Mouse (Mus musculus) heart, embryonic 16.5 days (tissue): ENCODE data around the gene Tcf25. TPM values are rescaled to one million over a fixed set of nuclear protein-coding genes. Genes with fewer than 3 reads are reported as not detected.

Source experiments
- ATAC-seq: fragments of 200-750 bp; cut with Nextera tagmentation; replicated peaks from 2 replicates; pipeline ENCODE4 v1.8.0; 2017; ENCODE audit warnings: moderate number of reproducible peaks; ENCODE audit not compliant: insufficient read depth, low FRiP score; ENCODE audit errors: extremely low read depth
- H3K27ac ChIP-seq: fragments of 300-500 bp; sonication (generic); 2 replicates; pipeline ENCODE4 v1.5.1; 2014; ENCODE audit warnings: mild to moderate bottlenecking, low read length, control low read depth, moderate library complexity
- H3K27me3 ChIP-seq: fragments of 300-500 bp; sonication (generic); 2 replicates; pipeline ENCODE4 v1.6.1; 2014; ENCODE audit warnings: low read length, mixed read lengths; ENCODE audit not compliant: control insufficient read depth, insufficient read depth
- H3K36me3 ChIP-seq: fragments of 300-500 bp; sonication (generic); 2 replicates; pipeline ENCODE4 v1.6.1; 2014; ENCODE audit not compliant: control insufficient read depth, insufficient read depth
- H3K4me1 ChIP-seq: fragments of 300-500 bp; sonication (generic); 2 replicates; pipeline ENCODE4 v1.6.1; 2014; ENCODE audit warnings: low read length, mixed read lengths; ENCODE audit not compliant: control insufficient read depth, insufficient read depth
- H3K4me2 ChIP-seq: fragments of 300-500 bp; sonication (generic); 2 replicates; pipeline ENCODE4 v1.6.1; 2014; ENCODE audit warnings: low read depth, mild to moderate bottlenecking, control low read depth, low read length
- H3K4me3 ChIP-seq: fragments of 300-500 bp; sonication (generic); 2 replicates; pipeline ENCODE4 v1.5.1; 2014; ENCODE audit warnings: mild to moderate bottlenecking, control low read depth, low read length
- H3K9ac ChIP-seq: fragments of 300-500 bp; sonication (generic); 2 replicates; pipeline ENCODE4 v1.6.1; 2014; ENCODE audit warnings: low read length, control low read depth
- H3K9me3 ChIP-seq: fragments of 300-500 bp; sonication (generic); replicated peaks from 2 replicates; pipeline ENCODE4 v1.6.1; 2016; ENCODE audit warnings: low read length; ENCODE audit not compliant: control insufficient read depth
- WGBS: fragments of 180-500 bp; shearing (Covaris S2); extraction: QIAGEN DNeasy Blood & Tissue Kit; methylation state at CpG from one replicate; pipeline ENCODE4 v1.1.7; 2014; 5-methylcytosine and 5-hydroxymethylcytosine counted together
- polyA plus RNA-seq: library from polyadenylated mRNA; unstranded; fragments of >200 nt; fragmentation: Nextera tagmentation; extraction: Ambion mirVana; gene quantifications from 2 replicates; pipeline ENCODE4 v1.2.1, GENCODE M21; 2015

Gene Tcf25
- polyA plus RNA-seq, 1 experiment from 2014 or later = 152 TPM

DNA sequence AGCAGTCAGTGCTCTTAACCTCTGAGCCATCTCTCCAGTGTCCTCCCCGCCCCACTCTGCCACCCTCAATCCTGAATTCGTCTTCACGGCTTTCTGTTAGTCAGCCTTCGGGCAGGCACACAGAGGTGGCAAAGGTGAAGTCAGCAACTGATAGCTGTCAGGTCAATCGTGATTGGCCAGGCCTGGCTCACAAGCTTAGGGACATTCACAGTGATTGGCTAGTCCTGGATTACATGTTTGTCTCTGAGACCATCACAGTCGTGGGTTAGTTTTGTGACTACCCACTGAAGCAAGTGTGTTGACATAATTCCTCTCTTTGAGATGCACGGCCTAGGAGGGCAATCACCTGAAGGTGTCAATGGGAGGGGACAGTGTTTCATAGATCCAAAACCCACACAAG, 79.7 kb downstream of the Tcf25 start:
- H3K36me3 ChIP-seq = peaks cover 32% of the 10 kb centered on the region
- no peak overlapping the region for H3K27ac ChIP-seq
- H3K4me1 ChIP-seq = no peaks in the 10 kb centered on the region
- H3K9me3 ChIP-seq = no peaks in the 10 kb centered on the region
- no peak overlapping the region for H3K4me2 ChIP-seq
- WGBS = 74% methylated on average over 7 of the region's 7 CpGs
- H3K4me3 ChIP-seq = no peak overlapping the region
- no peaks in the 10 kb centered on the region for H3K27me3 ChIP-seq
- H3K9ac ChIP-seq = no peak overlapping the region
- ATAC-seq = no peak

Other genes starting within 250 kb of the Tcf25 start
- 4.4 and 5.8 TPM in 2 replicates for gene Sult5a1, start 215.4 kb upstream of the Tcf25 start, polyA plus RNA-seq
- 10.3 and 10.4 TPM in 2 replicates for gene Dpep1, start 187.5 kb upstream of the Tcf25 start, polyA plus RNA-seq
- 108 and 114 TPM in 2 replicates for gene Chmp1a, start 161.0 kb upstream of the Tcf25 start, polyA plus RNA-seq
- 4.5 and 5.0 TPM in 2 replicates for gene Spata33, start 160.9 kb upstream of the Tcf25 start, polyA plus RNA-seq
- gene Cdk10, start 148.9 kb upstream of the Tcf25 start, polyA plus RNA-seq = 19.1 and 19.5 TPM in 2 replicates
- gene Spata2l, start 137.5 kb upstream of the Tcf25 start, polyA plus RNA-seq = 4.2 and 4.4 TPM in 2 replicates
- 16.6 and 18.3 TPM in 2 replicates for gene Zfp276, start 119.6 kb upstream of the Tcf25 start, polyA plus RNA-seq
- gene Vps9d1, start 119.4 kb upstream of the Tcf25 start, polyA plus RNA-seq = 20.3 and 20.8 TPM in 2 replicates
- gene Fanca, start 55.2 kb upstream of the Tcf25 start, polyA plus RNA-seq = 15.4 and 16.0 TPM in 2 replicates
- 0.79 and 0.89 TPM in 2 replicates for gene Spire2, start 41.0 kb upstream of the Tcf25 start, polyA plus RNA-seq
- 0.04 and 0.13 TPM in 2 replicates for gene Mc1r, start 33.4 kb downstream of the Tcf25 start, polyA plus RNA-seq
- gene Tubb3, start 37.7 kb downstream of the Tcf25 start, polyA plus RNA-seq = 4.6 and 6.9 TPM in 2 replicates
- gene Def8, start 49.8 kb downstream of the Tcf25 start, polyA plus RNA-seq = 31.3 and 31.8 TPM in 2 replicates
- gene Afg3l1, start 104.2 kb downstream of the Tcf25 start, polyA plus RNA-seq = 44.3 and 44.6 TPM in 2 replicates
- gene Dbndd1, start 141.7 kb downstream of the Tcf25 start, polyA plus RNA-seq = 0.68 and 0.94 TPM in 2 replicates
- gene Gas8, start 145.1 kb downstream of the Tcf25 start, polyA plus RNA-seq = 14.5 and 14.8 TPM in 2 replicates